Mouse (Mus musculus): ENCODE results near the gene Abhd14a. TPM values are rescaled to one million over a fixed set of nuclear protein-coding genes. Genes with fewer than 3 reads are reported as not detected.
"Not testable (repeated sequence)": the region's sequence is repeated elsewhere in the genome, so short reads cannot be mapped to it uniquely, and the experiment has no call there.

Gene Abhd14a
- total RNA-seq (2021): 10 to 100 TPM; 21.9 to 22.0 TPM
- long read RNA-seq, experiment 1, transcript Abhd14a-202 (6 exons, 1,262 nt): major isoform, 6 of 38 reads
- long read RNA-seq, experiment 1, partial matches to known transcripts: 1 of 38 reads
- long read RNA-seq, experiment 1, other reads (novel, unspliced or antisense): 30 of 38 reads
- long read RNA-seq, experiment 2, partial matches to known transcripts: 1 of 17 reads
- long read RNA-seq, experiment 2, other reads (novel, unspliced or antisense): 13 of 17 reads

- DNase-seq: peak; percentile 94 to 95
- intact Hi-C loops (cut with DNase I): no loop called here
Measured at GRCm38 (mm10) chr9:106447348-106447747, at the start of gene Abhd14a, which contains the start of gene Abhd14b. TSS of gene Abhd14a (minus strand) at chr9:106447678. TSS of gene Abhd14b (plus strand) at chr9:106447459.

- intact Hi-C loops (cut with DNase I); DNase-seq: not testable (repeated sequence)
Measured at GRCm38 (mm10) chr9:106487602-106488001, 40.1 kb upstream of the Abhd14a start.

GRCm38 (mm10) chr9:106485076-106485475, 37.6 kb upstream of the Abhd14a start:
- intact Hi-C loops (cut with DNase I): no loop called here
- no peak for DNase-seq

- peak in 1 of 2 experiments; percentile 0 for DNase-seq
- intact Hi-C loops (cut with DNase I): no loop called here
Measured at GRCm38 (mm10) chr9:106483606-106484005, 36.1 kb upstream of the Abhd14a start.

GRCm38 (mm10) chr9:106483136-106483535, 35.7 kb upstream of the Abhd14a start:
- intact Hi-C loops (cut with DNase I): no loop called here

GRCm38 (mm10) chr9:106482578-106483115, 35.2 kb upstream of the Abhd14a start:
- DNase-seq: no peak
- intact Hi-C loops (cut with DNase I): no loop called here

More at GRCm38 (mm10) chr9:106483136-106483535, 35.7 kb upstream of the Abhd14a start:
- peak in 1 of 2 experiments; percentile 0 for DNase-seq

- intact Hi-C loops (cut with DNase I): no loop called here
- DNase-seq: peak in 1 of 2 experiments; percentile 0
Measured at GRCm38 (mm10) chr9:106481676-106482075, 34.2 kb upstream of the Abhd14a start.

GRCm38 (mm10) chr9:106481075-106481474, 33.6 kb upstream of the Abhd14a start:
- intact Hi-C loops (cut with DNase I): no loop called here
- no peak for DNase-seq

GRCm38 (mm10) chr9:106480541-106480940, 33.1 kb upstream of the Abhd14a start:
- DNase-seq: no peak
- intact Hi-C loops (cut with DNase I): no loop called here

GRCm38 (mm10) chr9:106478101-106478500, 30.6 kb upstream of the Abhd14a start:
- DNase-seq: no peak
- intact Hi-C loops (cut with DNase I): loop anchor here (5.0 kb wide), 2 partner anchors 111 to 171 kb away; partner anchors contain the start of gene Dusp7

- intact Hi-C loops (cut with DNase I): loop anchor here (2.0 to 5.0 kb wide), 3 partner anchors 110 to 189 kb away; partner anchors contain the start of gene Dusp7
Measured at GRCm38 (mm10) chr9:106477649-106478048, 30.2 kb upstream of the Abhd14a start.

GRCm38 (mm10) chr9:106476924-106477484, 29.5 kb upstream of the Abhd14a start, which contains the start of gene Parp3:
TSS of gene Parp3 (minus strand) at chr9:106476949.
- intact Hi-C loops (cut with DNase I): loop anchor here (1.0 to 5.0 kb wide), 4 partner anchors 29 to 188 kb away; partner anchors contain the start of gene Dusp7
- DNase-seq: peak; percentile 97 to 98

More at GRCm38 (mm10) chr9:106477649-106478048, 30.2 kb upstream of the Abhd14a start:
- DNase-seq: no peak

- intact Hi-C loops (cut with DNase I): loop anchor here (1.0 to 5.0 kb wide), 4 partner anchors 28 to 187 kb away; partner anchors contain the start of gene Dusp7
- peak; percentile 63 to 68 for DNase-seq
Measured at GRCm38 (mm10) chr9:106476002-106476923, 28.8 kb upstream of the Abhd14a start.

GRCm38 (mm10) chr9:106475663-106476001, 28.2 kb upstream of the Abhd14a start, which contains the start of gene Rrp9:
TSS of gene Rrp9 (plus strand) at chr9:106475963.
- no peak for DNase-seq
- intact Hi-C loops (cut with DNase I): loop anchor here (1.0 to 5.0 kb wide), 5 partner anchors 27 to 187 kb away; partner anchors contain the start of genes Dusp7 and Rpl29

GRCm38 (mm10) chr9:106475046-106475445, 27.6 kb upstream of the Abhd14a start:
- DNase-seq: peak; percentile 48 to 56
- intact Hi-C loops (cut with DNase I): loop anchor here (2.0 to 5.0 kb wide), 3 partner anchors 46 to 168 kb away; partner anchors contain the start of genes Dusp7 and Rpl29

GRCm38 (mm10) chr9:106474456-106474855, 27.0 kb upstream of the Abhd14a start:
- intact Hi-C loops (cut with DNase I): loop anchor here (2.0 kb wide), 1 partner anchor 46 kb away; the partner anchor contains the start of gene Rpl29
- peak; percentile 75 to 81 for DNase-seq

GRCm38 (mm10) chr9:106473753-106474105, 26.3 kb upstream of the Abhd14a start:
- DNase-seq: peak; percentile 3 to 5
- intact Hi-C loops (cut with DNase I): loop anchor here (2.0 kb wide), 1 partner anchor 45 kb away; the partner anchor contains the start of gene Rpl29

- peak; percentile 4 to 5 for DNase-seq
- intact Hi-C loops (cut with DNase I): no loop called here
Measured at GRCm38 (mm10) chr9:106473081-106473752, 25.7 kb upstream of the Abhd14a start.

GRCm38 (mm10) chr9:106472321-106472720, 24.8 kb upstream of the Abhd14a start:
- intact Hi-C loops (cut with DNase I): no loop called here
- peak; percentile 17 to 22 for DNase-seq
